Mouse (Mus musculus): Measurements from ENCODE around the gene Nfu1.

GRCm38 (mm10) chr6:87069195-87069900 is 60.3 kb downstream of the Nfu1 start:
- TF ChIP-seq CTCF (IDR thresholded peaks at IDR 0.05; ENCODE audit: low read depth), result no peak
- TF ChIP-seq EP300 (IDR thresholded peaks at IDR 0.05; ENCODE audit: low read depth), result no peak

Data from liver, embryonic 14.5 days (tissue).